Mouse (Mus musculus) intestine, embryonic 14.5 days (tissue): ENCODE measurements around the gene Senp1. TPM values are rescaled to one million over a fixed set of nuclear protein-coding genes. Genes with fewer than 3 reads are reported as not detected.

ENCODE experiments used
- ATAC-seq: fragments of 200-750 bp; cut with Nextera tagmentation; replicated peaks from 2 replicates; pipeline ENCODE4 v1.8.0; 2017; ENCODE audit warnings: low read depth, moderate number of reproducible peaks, moderate TSS enrichment, moderate library complexity; ENCODE audit not compliant: low FRiP score, low TSS enrichment
- DNase-seq: peaks from one replicate; pipeline ENCODE4 v3.0.0-alpha.2; 2018; ENCODE audit warnings: low spot score
- H3K27ac ChIP-seq: fragments of 300-500 bp; sonication (generic); 2 replicates; pipeline ENCODE4 v1.5.1; 2014; ENCODE audit warnings: low read depth, mild to moderate bottlenecking, control low read depth
- H3K27me3 ChIP-seq: fragments of 300-500 bp; sonication (generic); replicated peaks from 2 replicates; pipeline ENCODE4 v1.6.1; 2014; ENCODE audit warnings: low read length, control low read depth; ENCODE audit not compliant: control insufficient read depth, insufficient read depth
- H3K36me3 ChIP-seq: fragments of 300-500 bp; sonication (generic); 2 replicates; pipeline ENCODE4 v1.6.1; 2014; ENCODE audit warnings: low read length, control low read depth; ENCODE audit not compliant: control insufficient read depth, insufficient read depth
- H3K4me1 ChIP-seq: fragments of 300-500 bp; sonication (generic); replicated peaks from 2 replicates; pipeline ENCODE4 v1.6.1; 2014; ENCODE audit warnings: low read length, control low read depth, mixed read lengths; ENCODE audit not compliant: control insufficient read depth, insufficient read depth
- H3K4me2 ChIP-seq: fragments of 300-500 bp; sonication (generic); 2 replicates; pipeline ENCODE4 v1.6.1; 2014; ENCODE audit warnings: low read length
- H3K4me3 ChIP-seq: fragments of 300-500 bp; sonication (generic); 2 replicates; pipeline ENCODE4 v1.5.1; 2014; ENCODE audit warnings: low read depth, low read length, control low read depth, mixed read lengths
- H3K9ac ChIP-seq: fragments of 300-500 bp; sonication (generic); 2 replicates; pipeline ENCODE4 v1.6.1; 2014; ENCODE audit warnings: mild to moderate bottlenecking, low read length
- H3K9me3 ChIP-seq: fragments of 300-500 bp; sonication (generic); 2 replicates; pipeline ENCODE4 v1.6.1; 2016; ENCODE audit warnings: low read length, control low read depth; ENCODE audit not compliant: control insufficient read depth
- WGBS: fragments of 180-500 bp; shearing (Covaris S2); extraction: QIAGEN DNeasy Blood & Tissue Kit; methylation state at CpG from one replicate; pipeline ENCODE4 v1.1.7; 2014; 5-methylcytosine and 5-hydroxymethylcytosine counted together
- polyA plus RNA-seq: library from polyadenylated mRNA; unstranded; fragments of >200 nt; fragmentation: Nextera tagmentation; extraction: Ambion mirVana; gene quantifications from 2 replicates; pipeline ENCODE4 v1.2.1, GENCODE M21; 2014

Senp1 gene
- polyA plus RNA-seq = 36.3 and 36.4 TPM in 2 replicates

- peak within 1 kb of the TSS; percentile 95 for H3K4me3 ChIP-seq
- WGBS = under 1% methylated on average over 41 of the region's 58 CpGs
- peak; percentile 95 for DNase-seq
Observed at GRCm38 (mm10) chr15:98093121-98094011, at the start of gene Senp1. TSS of gene Senp1 (minus strand) at chr15:98093744.

GRCm38 (mm10) chr15:98142515-98142914, 49.0 kb upstream of the Senp1 start:
- Histone ChIP-seq H3K36me3 (peaks cover 43% of the 10 kb centered on the region), H3K27me3 (no peaks in the 10 kb centered on the region)
- 86% methylated on average over 10 of the region's 10 CpGs for WGBS

More at GRCm38 (mm10) chr15:98093121-98094011, at the start of gene Senp1:
- H3K27me3 ChIP-seq = no peaks in the 10 kb centered on the region
- H3K4me2 ChIP-seq = peak within 1 kb of the TSS; percentile 66
- peak within 1 kb of the TSS; percentile 90 for H3K9ac ChIP-seq
- peaks cover 4% of the 10 kb centered on the region for H3K36me3 ChIP-seq
- ATAC-seq = peak; percentile 93
- H3K4me1 ChIP-seq = peaks cover 16% of the 10 kb centered on the region
- peak within 1 kb of the TSS; percentile 93 for H3K27ac ChIP-seq
- no peaks in the 10 kb centered on the region for H3K9me3 ChIP-seq

GRCm38 (mm10) chr15:98140809-98141208, 47.3 kb upstream of the Senp1 start:
- Histone ChIP-seq H3K4me3 (no peak overlapping the region), H3K27ac (no peak overlapping the region), H3K9me3 (no peaks in the 10 kb centered on the region), H3K9ac (no peak overlapping the region), H3K4me2 (no peak overlapping the region), H3K36me3 (peaks cover 59% of the 10 kb centered on the region), H3K27me3 (no peaks in the 10 kb centered on the region), H3K4me1 (peaks cover 6% of the 10 kb centered on the region; the same call in 1 of the 2 replicates)
- ATAC-seq = no peak
- 89% methylated on average over 5 of the region's 5 CpGs for WGBS
- DNase-seq = no peak

More at GRCm38 (mm10) chr15:98142515-98142914, 49.0 kb upstream of the Senp1 start:
- H3K4me1 ChIP-seq = peaks cover 6% of the 10 kb centered on the region; the same call in 1 of the 2 replicates
- no peak overlapping the region for H3K9ac ChIP-seq
- H3K9me3 ChIP-seq = no peaks in the 10 kb centered on the region
- H3K27ac ChIP-seq = no peak overlapping the region
- no peak overlapping the region for H3K4me2 ChIP-seq
- no peak for ATAC-seq
- H3K4me3 ChIP-seq = no peak overlapping the region
- DNase-seq = no peak

GRCm38 (mm10) chr15:98139763-98140162, 46.2 kb upstream of the Senp1 start:
- Histone ChIP-seq H3K9me3 (no peaks in the 10 kb centered on the region), H3K4me1 (peaks cover 5% of the 10 kb centered on the region; the same call in 1 of the 2 replicates), H3K4me3 (no peak overlapping the region), H3K27me3 (no peaks in the 10 kb centered on the region), H3K9ac (no peak overlapping the region), H3K27ac (no peak overlapping the region), H3K4me2 (no peak overlapping the region), H3K36me3 (peaks cover 69% of the 10 kb centered on the region)
- DNase-seq (no peak), ATAC-seq (peak; percentile 76; the same call in 1 of the 2 replicates)
- 58% methylated on average over 7 of the region's 7 CpGs for WGBS

- Histone ChIP-seq H3K27ac (no peak overlapping the region), H3K9me3 (no peaks in the 10 kb centered on the region), H3K4me2 (no peak overlapping the region), H3K9ac (no peak overlapping the region), H3K4me3 (no peak overlapping the region), H3K4me1 (no peaks in the 10 kb centered on the region), H3K36me3 (peaks cover 90% of the 10 kb centered on the region), H3K27me3 (no peaks in the 10 kb centered on the region)
- ATAC-seq (no peak), DNase-seq (no peak)
- WGBS = 90% methylated on average over 9 of the region's 9 CpGs
Observed at GRCm38 (mm10) chr15:98136871-98137270, 43.3 kb upstream of the Senp1 start.

- Histone ChIP-seq H3K9me3 (no peaks in the 10 kb centered on the region), H3K27me3 (no peaks in the 10 kb centered on the region), H3K4me3 (no peak overlapping the region), H3K27ac (no peak overlapping the region), H3K9ac (no peak overlapping the region), H3K4me2 (no peak overlapping the region), H3K36me3 (peaks cover 90% of the 10 kb centered on the region), H3K4me1 (no peaks in the 10 kb centered on the region)
- DNase-seq (no peak), ATAC-seq (no peak)
- 93% methylated on average over 13 of the region's 13 CpGs for WGBS
Observed at GRCm38 (mm10) chr15:98135671-98136070, 42.1 kb upstream of the Senp1 start.

GRCm38 (mm10) chr15:98134666-98135065, 41.1 kb upstream of the Senp1 start:
- 84% methylated on average over 3 of the region's 3 CpGs for WGBS
- Histone ChIP-seq H3K36me3 (peaks cover 88% of the 10 kb centered on the region), H3K4me2 (no peak overlapping the region), H3K4me1 (no peaks in the 10 kb centered on the region), H3K4me3 (no peak overlapping the region), H3K9ac (no peak overlapping the region), H3K27me3 (no peaks in the 10 kb centered on the region), H3K9me3 (no peaks in the 10 kb centered on the region), H3K27ac (no peak overlapping the region)
- no peak for ATAC-seq
- no peak for DNase-seq

GRCm38 (mm10) chr15:98134034-98134433, 40.5 kb upstream of the Senp1 start:
- H3K9ac ChIP-seq = no peak overlapping the region
- ATAC-seq = no peak
- H3K4me3 ChIP-seq = no peak overlapping the region
- whole genome bisulfite sequencing = 89% methylated on average over 4 of the region's 4 CpGs
- H3K36me3 ChIP-seq = peaks cover 86% of the 10 kb centered on the region
- no peak overlapping the region for H3K4me2 ChIP-seq
- H3K27me3 ChIP-seq = no peaks in the 10 kb centered on the region
- H3K4me1 ChIP-seq = no peaks in the 10 kb centered on the region
- no peaks in the 10 kb centered on the region for H3K9me3 ChIP-seq
- H3K27ac ChIP-seq = no peak overlapping the region
- DNase-seq = no peak
